Mouse (Mus musculus) testis, adult 10 weeks (tissue): Measurements from ENCODE around the gene Slco1a5. TPM values are rescaled to one million over a fixed set of nuclear protein-coding genes. Genes with fewer than 3 reads are reported as not detected.

Experiments used
- polyA plus RNA-seq: library from polyadenylated mRNA; stranded (reverse); fragments of 350-450 nt; fragmentation: Illumina TruSeq; extraction: RNeasy Lipid Tissue Mini Kit (QIAGEN cat#74804); gene quantifications from one replicate; pipeline ENCODE4 v1.2.3, GENCODE M21; 2014; ENCODE audit warnings: low read depth, low replicate concordance

The Slco1a5 gene
- 4.2 TPM for polyA plus RNA-seq

GRCm38 (mm10) chr6:142322881-142323280 lies at the start of gene Slco1a5:
TSS of gene Slco1a5 (minus strand) at chr6:142322981.

GRCm38 (mm10) chr6:142345440-142346038 lies 22.8 kb upstream of the Slco1a5 start, which contains the start of gene Pyroxd1:
TSS of gene Pyroxd1 (plus strand) at chr6:142345654.

GRCm38 (mm10) chr6:142298098-142298497 lies 24.7 kb downstream of the Slco1a5 start, which contains the start of gene Iapp:
TSS of gene Iapp (plus strand) at chr6:142298423.

GRCm38 (mm10) chr6:142208421-142208820 lies 114.4 kb downstream of the Slco1a5 start, which contains the start of gene Slco1a6:
TSS of gene Slco1a6 (minus strand) at chr6:142208521.

Other genes starting within 250 kb of the Slco1a5 start
- gene Slco1a6, start 114.5 kb downstream of the Slco1a5 start, polyA plus RNA-seq, result 1.5 TPM
- gene Iapp, start 24.6 kb downstream of the Slco1a5 start, polyA plus RNA-seq, result not detected
- gene Pyroxd1, start 22.7 kb upstream of the Slco1a5 start, polyA plus RNA-seq, result 38.2 TPM
- 47.1 TPM for gene Recql, start 64.1 kb upstream of the Slco1a5 start, polyA plus RNA-seq
- gene Golt1b, start 64.2 kb upstream of the Slco1a5 start, polyA plus RNA-seq, result 27.4 TPM
- 0.29 TPM for gene Spx, start 90.5 kb upstream of the Slco1a5 start, polyA plus RNA-seq
- gene Gys2, start 150.1 kb upstream of the Slco1a5 start, polyA plus RNA-seq, result not detected
- 76.3 TPM for gene Ldhb, start 185.0 kb upstream of the Slco1a5 start, polyA plus RNA-seq
- gene Kcnj8, start 248.6 kb upstream of the Slco1a5 start, polyA plus RNA-seq, result 0.27 TPM